Mouse (Mus musculus): Measurements from ENCODE around the gene Ntn3. TPM values are rescaled to one million over a fixed set of nuclear protein-coding genes. Genes with fewer than 3 reads are reported as not detected.

Ntn3 gene
- polyA plus RNA-seq, 1 experiment from 2014 or later: 1.6 TPM

GRCm38 (mm10) chr17:24203611-24204534 lies 5.5 kb downstream of the Ntn3 start:
- Histone ChIP-seq H3K9me3 (ENCODE audit: control insufficient read depth, low read length) (no peaks in the 10 kb centered on the region), H3K4me1 (ENCODE audit: control insufficient read depth in 2 of 2, insufficient read depth in 2 of 2, low read length in 2 of 2) (peaks cover 40 to 68% of the 10 kb centered on the region in 2 experiments), H3K27ac (replicated peaks in 1 of 2; ENCODE audit: control insufficient read depth in 1 of 2, insufficient read depth in 1 of 2, low read depth in 2 of 2, low read length in 2 of 2) (no peak overlapping the region), H3K36me3 (ENCODE audit: control insufficient read depth, insufficient read depth, low read length) (no peaks in the 10 kb centered on the region), H3K27me3 (ENCODE audit: control insufficient read depth, insufficient read depth, low read length) (peaks cover 22% of the 10 kb centered on the region), H3K4me2 (ENCODE audit: low read length) (peak overlapping the region; percentile 97), H3K4me3 (ENCODE audit: control insufficient read depth in 1 of 2, insufficient read depth in 1 of 2, low read depth in 1 of 2, low read length in 2 of 2) (no peak overlapping the region), H3K9ac (ENCODE audit: low read length) (no peak overlapping the region; the same call in 1 of the 2 replicates)
- no peak for ATAC-seq (ENCODE audit: insufficient number of reproducible peaks, insufficient read depth, low FRiP score, low read depth)
- whole genome bisulfite sequencing: 45% methylated on average over 3 of the region's 3 CpGs

- no peak for ATAC-seq (ENCODE audit: insufficient number of reproducible peaks, insufficient read depth, low FRiP score, low read depth)
- no peak overlapping the region for H3K27ac ChIP-seq (replicated peaks in 1 of 2; ENCODE audit: control insufficient read depth in 1 of 2, insufficient read depth in 1 of 2, low read depth in 2 of 2, low read length in 2 of 2)
- H3K9ac ChIP-seq (ENCODE audit: low read length): no peak overlapping the region; the same call in 1 of the 2 replicates
- H3K4me3 ChIP-seq (ENCODE audit: control insufficient read depth in 1 of 2, insufficient read depth in 1 of 2, low read depth in 1 of 2, low read length in 2 of 2): no peak overlapping the region
- H3K9me3 ChIP-seq (ENCODE audit: control insufficient read depth, low read length): no peaks in the 10 kb centered on the region
- peaks cover 31 to 60% of the 10 kb centered on the region in 2 experiments for H3K4me1 ChIP-seq (ENCODE audit: control insufficient read depth in 2 of 2, insufficient read depth in 2 of 2, low read length in 2 of 2)
- no peaks in the 10 kb centered on the region for H3K36me3 ChIP-seq (ENCODE audit: control insufficient read depth, insufficient read depth, low read length)
- H3K27me3 ChIP-seq (ENCODE audit: control insufficient read depth, insufficient read depth, low read length): peaks cover 20% of the 10 kb centered on the region
- peak overlapping the region; percentile 97 for H3K4me2 ChIP-seq (ENCODE audit: low read length)
- 26% methylated on average over 4 of the region's 4 CpGs for WGBS
Measured at GRCm38 (mm10) chr17:24203068-24203467, 6.3 kb downstream of the Ntn3 start.

GRCm38 (mm10) chr17:24201092-24201491 lies 8.2 kb downstream of the Ntn3 start:
- H3K27me3 ChIP-seq (ENCODE audit: control insufficient read depth, insufficient read depth, low read length): peaks cover 3% of the 10 kb centered on the region
- WGBS: 69% methylated on average over 4 of the region's 4 CpGs

GRCm38 (mm10) chr17:24199741-24200140 lies 9.6 kb downstream of the Ntn3 start:
- H3K9me3 ChIP-seq (ENCODE audit: control insufficient read depth, low read length): no peaks in the 10 kb centered on the region
- no peak overlapping the region for H3K9ac ChIP-seq (ENCODE audit: low read length)
- H3K4me1 ChIP-seq (ENCODE audit: control insufficient read depth in 2 of 2, insufficient read depth in 2 of 2, low read length in 2 of 2): peaks cover 31 to 54% of the 10 kb centered on the region in 2 experiments
- no peak overlapping the region for H3K27ac ChIP-seq (replicated peaks in 1 of 2; ENCODE audit: control insufficient read depth in 1 of 2, insufficient read depth in 1 of 2, low read depth in 2 of 2, low read length in 2 of 2)
- H3K27me3 ChIP-seq (ENCODE audit: control insufficient read depth, insufficient read depth, low read length): no peaks in the 10 kb centered on the region
- ATAC-seq (ENCODE audit: insufficient number of reproducible peaks, insufficient read depth, low FRiP score, low read depth): no peak
- no peak overlapping the region for H3K4me3 ChIP-seq (ENCODE audit: control insufficient read depth in 1 of 2, insufficient read depth in 1 of 2, low read depth in 1 of 2, low read length in 2 of 2)
- no peaks in the 10 kb centered on the region for H3K36me3 ChIP-seq (ENCODE audit: control insufficient read depth, insufficient read depth, low read length)
- 33% methylated on average over 4 of the region's 4 CpGs for WGBS
- no peak overlapping the region for H3K4me2 ChIP-seq (ENCODE audit: low read length)

More at GRCm38 (mm10) chr17:24201092-24201491, 8.2 kb downstream of the Ntn3 start:
- Histone ChIP-seq H3K9me3 (ENCODE audit: control insufficient read depth, low read length) (no peaks in the 10 kb centered on the region), H3K4me1 (ENCODE audit: control insufficient read depth in 2 of 2, insufficient read depth in 2 of 2, low read length in 2 of 2) (peaks cover 38 to 57% of the 10 kb centered on the region in 2 experiments), H3K4me3 (ENCODE audit: control insufficient read depth in 1 of 2, insufficient read depth in 1 of 2, low read depth in 1 of 2, low read length in 2 of 2) (no peak overlapping the region), H3K9ac (ENCODE audit: low read length) (no peak overlapping the region), H3K27ac (replicated peaks in 1 of 2; ENCODE audit: control insufficient read depth in 1 of 2, insufficient read depth in 1 of 2, low read depth in 2 of 2, low read length in 2 of 2) (no peak overlapping the region), H3K4me2 (ENCODE audit: low read length) (no peak overlapping the region), H3K36me3 (ENCODE audit: control insufficient read depth, insufficient read depth, low read length) (no peaks in the 10 kb centered on the region)
- ATAC-seq (ENCODE audit: insufficient number of reproducible peaks, insufficient read depth, low FRiP score, low read depth): no peak

GRCm38 (mm10) chr17:24199252-24199651 lies 10.1 kb downstream of the Ntn3 start:
- Histone ChIP-seq H3K4me1 (ENCODE audit: control insufficient read depth in 2 of 2, insufficient read depth in 2 of 2, low read length in 2 of 2) (peaks cover 30 to 49% of the 10 kb centered on the region in 2 experiments), H3K4me2 (ENCODE audit: low read length) (no peak overlapping the region), H3K27ac (replicated peaks in 1 of 2; ENCODE audit: control insufficient read depth in 1 of 2, insufficient read depth in 1 of 2, low read depth in 2 of 2, low read length in 2 of 2) (no peak overlapping the region), H3K4me3 (ENCODE audit: control insufficient read depth in 1 of 2, insufficient read depth in 1 of 2, low read depth in 1 of 2, low read length in 2 of 2) (no peak overlapping the region), H3K9ac (ENCODE audit: low read length) (no peak overlapping the region), H3K9me3 (ENCODE audit: control insufficient read depth, low read length) (no peaks in the 10 kb centered on the region), H3K27me3 (ENCODE audit: control insufficient read depth, insufficient read depth, low read length) (no peaks in the 10 kb centered on the region), H3K36me3 (ENCODE audit: control insufficient read depth, insufficient read depth, low read length) (no peaks in the 10 kb centered on the region)
- 80% methylated on average over 4 of the region's 4 CpGs for WGBS
- no peak for ATAC-seq (ENCODE audit: insufficient number of reproducible peaks, insufficient read depth, low FRiP score, low read depth)

GRCm38 (mm10) chr17:24197032-24197824 lies 12.1 kb downstream of the Ntn3 start:
- WGBS: 32% methylated on average over 15 of the region's 15 CpGs
- 0 out of 2 replicates have a peak overlapping the region, but pooled peaks have one; percentile 2 for H3K4me2 ChIP-seq (ENCODE audit: low read length)
- H3K36me3 ChIP-seq (ENCODE audit: control insufficient read depth, insufficient read depth, low read length): no peaks in the 10 kb centered on the region
- no peak overlapping the region for H3K27ac ChIP-seq (replicated peaks in 1 of 2; ENCODE audit: control insufficient read depth in 1 of 2, insufficient read depth in 1 of 2, low read depth in 2 of 2, low read length in 2 of 2)
- H3K9me3 ChIP-seq (ENCODE audit: control insufficient read depth, low read length): no peaks in the 10 kb centered on the region
- ATAC-seq (ENCODE audit: insufficient number of reproducible peaks, insufficient read depth, low FRiP score, low read depth): no peak
- no peak overlapping the region for H3K9ac ChIP-seq (ENCODE audit: low read length)
- H3K4me3 ChIP-seq (ENCODE audit: control insufficient read depth in 1 of 2, insufficient read depth in 1 of 2, low read depth in 1 of 2, low read length in 2 of 2): no peak overlapping the region
- peaks cover 37 to 46% of the 10 kb centered on the region in 2 experiments for H3K4me1 ChIP-seq (ENCODE audit: control insufficient read depth in 2 of 2, insufficient read depth in 2 of 2, low read length in 2 of 2)
- no peaks in the 10 kb centered on the region for H3K27me3 ChIP-seq (ENCODE audit: control insufficient read depth, insufficient read depth, low read length)

GRCm38 (mm10) chr17:24195349-24195748 lies 14.0 kb downstream of the Ntn3 start:
- Histone ChIP-seq H3K4me1 (ENCODE audit: control insufficient read depth in 2 of 2, insufficient read depth in 2 of 2, low read length in 2 of 2) (peaks cover 41 to 55% of the 10 kb centered on the region in 2 experiments), H3K9me3 (ENCODE audit: control insufficient read depth, low read length) (no peaks in the 10 kb centered on the region), H3K27ac (replicated peaks in 1 of 2; ENCODE audit: control insufficient read depth in 1 of 2, insufficient read depth in 1 of 2, low read depth in 2 of 2, low read length in 2 of 2) (no peak overlapping the region), H3K9ac (ENCODE audit: low read length) (no peak overlapping the region), H3K27me3 (ENCODE audit: control insufficient read depth, insufficient read depth, low read length) (no peaks in the 10 kb centered on the region), H3K4me3 (ENCODE audit: control insufficient read depth in 1 of 2, insufficient read depth in 1 of 2, low read depth in 1 of 2, low read length in 2 of 2) (no peak overlapping the region), H3K36me3 (ENCODE audit: control insufficient read depth, insufficient read depth, low read length) (no peaks in the 10 kb centered on the region), H3K4me2 (ENCODE audit: low read length) (no peak overlapping the region)
- ATAC-seq (ENCODE audit: insufficient number of reproducible peaks, insufficient read depth, low FRiP score, low read depth): no peak
- WGBS: 81% methylated on average over 2 of the region's 2 CpGs
